Mouse (Mus musculus): ENCODE results near the gene Arrdc5.

The Arrdc5 gene

DNA sequence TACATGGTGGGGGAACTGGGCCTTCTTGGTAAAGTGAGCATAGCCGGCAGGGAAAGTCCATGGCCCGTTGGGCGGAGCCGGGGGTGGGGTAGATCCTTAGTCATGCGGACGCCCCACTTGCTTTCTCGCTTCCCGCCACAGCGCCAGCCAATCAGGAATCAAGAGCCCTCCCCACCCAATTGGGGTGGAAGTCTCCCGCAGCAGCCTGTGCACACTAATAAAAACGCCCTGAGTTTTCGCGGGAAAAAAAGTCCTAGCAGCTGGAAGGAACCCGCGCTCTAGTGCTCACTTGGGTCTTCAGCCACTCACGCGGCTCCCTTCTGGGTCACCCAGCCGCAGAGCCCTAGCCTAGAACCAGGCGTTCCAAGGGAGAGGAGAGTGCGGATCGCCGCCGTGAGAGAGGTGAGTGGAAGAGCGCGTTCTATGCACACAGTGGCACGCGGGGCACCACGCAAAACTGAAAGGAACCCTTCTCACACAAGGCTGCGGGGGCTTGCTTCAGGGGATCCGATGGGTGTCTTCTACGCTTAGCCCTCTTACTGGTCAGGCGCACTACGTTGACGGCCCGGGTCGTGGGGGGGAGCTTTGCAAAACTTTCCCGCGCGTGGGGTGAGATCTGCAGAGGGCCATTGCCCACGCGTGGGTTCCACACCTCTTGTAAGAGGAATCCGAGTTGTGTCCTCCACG is 3.2 kb upstream of the Arrdc5 start, which contains the start of gene Uhrf1:
TSS of gene Uhrf1 (plus strand) at position 162 of the 687 bp plus-strand sequence.
- DNase-seq (ENCODE audit: low spot score) = peak; percentile 51

DNA sequence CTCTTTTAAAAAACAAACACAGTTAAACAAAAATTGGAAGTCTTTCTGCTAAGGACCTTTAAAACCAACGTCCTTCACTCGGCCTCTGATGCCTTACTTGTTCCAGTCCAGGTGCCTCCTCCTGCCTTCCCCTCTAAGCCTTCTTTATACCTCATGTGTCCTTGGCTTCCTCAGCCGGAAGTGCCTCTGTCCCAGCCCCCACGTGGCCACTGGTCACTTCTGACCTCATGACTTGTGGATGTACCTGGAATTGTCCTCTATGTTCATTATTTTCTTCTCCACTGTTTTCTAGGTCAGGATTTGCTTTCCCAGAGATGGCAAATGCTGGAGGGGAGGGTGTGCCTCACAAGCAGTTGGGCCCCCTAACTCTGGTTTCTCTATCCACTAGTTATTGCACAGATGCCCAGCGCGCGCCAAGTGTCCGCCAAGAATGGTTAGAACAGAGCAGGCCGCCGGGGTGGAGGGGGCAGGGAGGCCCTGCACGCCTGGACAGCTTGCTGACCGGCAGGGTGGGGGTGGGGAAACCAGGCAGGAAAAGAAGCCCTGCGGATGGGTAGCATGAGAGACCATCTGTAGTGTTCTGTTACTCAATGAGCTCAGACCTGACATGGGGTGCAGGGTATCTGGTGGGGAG is 2.4 kb upstream of the Arrdc5 start:
- no peak for DNase-seq (ENCODE audit: low spot score)

DNA sequence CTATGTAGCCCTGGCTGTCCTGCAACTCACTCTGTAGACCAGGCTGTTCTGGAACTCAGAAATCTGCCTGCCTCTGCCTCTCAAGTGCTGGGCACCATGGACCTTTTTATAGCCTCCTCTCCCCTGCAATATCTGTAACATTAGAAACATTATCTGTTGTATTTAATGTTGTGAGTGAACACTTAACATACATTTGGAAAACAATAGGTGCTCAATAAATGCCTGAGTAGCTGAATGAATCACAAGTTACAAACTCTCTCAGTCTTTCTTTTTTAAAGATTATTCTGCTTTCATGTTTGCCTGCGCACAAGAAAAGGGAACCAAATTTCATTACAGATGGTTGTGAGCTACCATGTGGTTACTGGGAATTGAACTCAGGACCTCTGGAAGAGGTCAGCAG is 1.8 kb downstream of the Arrdc5 start:
- DNase-seq (ENCODE audit: low spot score) = no peak

DNA sequence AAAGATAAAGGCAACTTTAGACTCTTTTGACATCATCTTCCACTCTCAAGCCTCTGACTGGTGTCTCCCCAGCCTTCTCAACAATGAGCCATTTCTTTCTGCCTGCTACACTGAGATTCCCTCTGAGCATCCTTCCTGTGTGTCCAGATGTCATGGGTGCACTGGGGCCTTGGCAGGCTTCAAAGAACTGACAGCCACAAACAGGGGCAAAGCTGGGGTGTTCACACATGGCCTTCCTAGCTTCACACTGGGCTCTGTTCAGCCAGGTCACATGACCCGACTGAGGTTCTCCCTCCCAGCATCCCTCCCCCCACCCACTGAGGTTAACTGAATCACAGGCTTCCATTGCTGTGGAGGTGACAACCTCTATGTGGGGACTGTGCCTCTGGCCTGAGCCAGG is 3.9 kb downstream of the Arrdc5 start:
- no peak for DNase-seq (ENCODE audit: low spot score)

DNA sequence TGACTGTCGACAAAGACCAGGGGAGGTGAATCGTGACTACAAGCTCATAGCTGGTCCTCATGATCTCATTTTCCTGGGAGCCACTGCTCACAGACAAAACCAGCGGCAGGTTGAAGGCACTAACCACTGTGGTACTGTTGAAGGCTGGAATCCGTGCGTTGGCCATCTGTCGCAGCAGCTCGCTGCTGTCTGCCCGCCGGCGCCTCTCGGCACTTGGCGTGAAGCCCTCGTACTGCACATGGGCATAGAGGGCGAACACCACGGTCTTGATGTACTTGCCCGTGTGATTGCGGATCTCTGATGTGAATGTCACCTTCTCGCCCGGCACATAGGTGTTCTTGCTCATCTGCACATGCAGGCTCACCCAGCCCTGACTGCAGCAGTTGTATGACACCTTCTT is 5.8 kb downstream of the Arrdc5 start:
- DNase-seq (ENCODE audit: low spot score) = no peak

DNA sequence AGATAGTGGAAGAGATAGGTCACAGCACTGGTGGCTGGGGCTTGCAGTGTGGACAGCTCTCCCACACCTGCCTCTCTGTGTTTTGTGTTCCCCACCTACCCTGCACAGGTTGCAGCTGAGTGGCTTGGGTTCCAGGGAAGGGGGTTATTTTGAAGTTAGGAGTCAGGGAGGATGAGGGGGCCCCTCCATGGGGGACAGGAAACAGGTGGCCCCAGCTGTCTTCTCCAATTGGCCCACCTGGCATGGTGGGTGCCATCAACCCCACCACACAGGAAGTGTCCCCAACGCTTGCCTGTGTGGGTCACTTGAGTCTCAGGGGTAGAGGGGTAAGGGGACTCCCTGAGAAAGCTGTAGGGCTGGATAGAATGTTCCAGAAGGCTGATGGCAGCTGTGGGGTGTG is 6.8 kb downstream of the Arrdc5 start:
- peak; percentile 15 for DNase-seq (ENCODE audit: low spot score)

DNA sequence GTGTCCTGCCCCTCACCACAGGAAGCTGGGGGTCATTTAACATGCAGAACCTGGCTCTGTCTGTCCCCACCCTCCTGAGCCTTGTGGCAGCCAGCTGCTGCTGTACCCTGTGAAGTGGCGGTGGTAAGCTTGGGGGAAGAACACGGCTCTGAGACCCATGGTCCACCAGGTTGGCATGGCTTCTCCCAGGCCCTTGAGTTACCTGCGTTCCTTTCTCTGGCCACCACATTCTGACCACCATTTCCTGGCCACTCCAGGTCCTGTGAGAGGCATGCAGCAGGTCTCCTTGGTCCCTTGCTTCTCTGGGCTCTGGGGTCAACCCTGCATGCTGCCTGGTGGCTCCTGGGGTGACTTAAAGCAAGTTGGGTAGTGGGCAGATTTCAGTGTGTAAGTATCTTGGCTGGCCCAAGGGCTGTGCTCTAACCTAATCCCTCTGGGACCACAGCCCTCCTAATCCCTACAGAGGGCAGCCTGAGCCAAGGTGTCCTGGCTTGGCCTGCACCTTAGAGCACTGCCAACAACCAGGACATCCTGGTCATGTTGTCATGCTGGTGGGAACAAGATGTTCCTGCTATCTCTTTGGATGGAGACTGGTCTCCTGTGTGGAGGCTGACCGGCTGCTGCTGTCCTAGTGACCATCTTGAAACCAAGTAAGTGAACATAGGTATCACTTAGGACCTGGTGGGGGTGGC is 7.4 kb downstream of the Arrdc5 start, which contains the start of gene Plin3:
TSS of gene Plin3 (minus strand) at position 343 of the 692 bp plus-strand sequence.
- DNase-seq (ENCODE audit: low spot score) = no peak

DNA sequence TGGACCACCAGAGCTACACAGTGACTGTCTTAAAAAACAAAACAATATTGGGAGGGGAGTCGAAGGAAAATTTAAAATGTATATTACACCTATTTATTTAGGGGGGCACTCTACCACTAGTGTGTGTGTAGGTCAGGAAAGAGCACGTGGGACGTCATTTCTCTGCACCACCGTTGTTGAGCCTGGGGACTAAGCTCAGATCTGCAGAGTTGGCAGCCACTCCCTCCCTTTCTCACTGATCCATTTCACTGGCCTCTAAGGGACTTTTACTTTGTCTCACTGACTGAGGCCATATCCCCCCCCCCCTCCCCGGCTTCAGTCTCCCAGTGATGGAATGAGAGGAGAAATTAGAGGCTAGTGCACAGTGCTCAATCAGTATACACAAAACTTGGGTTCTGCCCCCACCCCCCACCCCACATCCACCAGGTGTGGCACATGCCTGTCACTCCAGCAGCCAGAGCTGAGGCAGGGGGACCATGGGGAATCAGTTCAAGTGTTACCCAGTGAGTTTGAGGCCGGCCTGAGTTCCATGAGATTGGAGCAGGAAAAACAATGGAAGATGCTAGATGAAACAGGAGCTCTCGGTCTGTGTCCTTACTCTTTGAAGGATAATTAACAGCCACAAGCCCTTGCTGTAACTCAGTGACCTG is 8.1 kb downstream of the Arrdc5 start:
- DNase-seq (ENCODE audit: low spot score) = no peak

DNA sequence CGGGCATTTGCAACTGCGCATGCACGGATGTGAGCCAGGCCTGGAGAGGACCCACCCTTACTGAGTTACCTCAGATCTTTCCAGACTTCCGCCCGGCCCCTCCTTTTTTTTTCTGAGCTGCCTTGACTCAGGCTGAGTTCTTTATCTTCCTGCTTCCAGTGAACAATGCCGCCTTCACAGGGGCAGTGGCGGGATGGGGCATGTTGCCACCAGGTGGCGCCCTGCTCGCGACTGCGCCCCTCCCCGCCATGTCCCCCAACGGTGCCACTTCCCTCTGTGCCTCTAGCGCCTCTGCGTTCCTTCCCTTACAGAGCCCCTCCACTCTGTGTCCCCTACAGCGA is 8.9 kb downstream of the Arrdc5 start:
- peak; percentile 95 for DNase-seq (ENCODE audit: low spot score)

DNA sequence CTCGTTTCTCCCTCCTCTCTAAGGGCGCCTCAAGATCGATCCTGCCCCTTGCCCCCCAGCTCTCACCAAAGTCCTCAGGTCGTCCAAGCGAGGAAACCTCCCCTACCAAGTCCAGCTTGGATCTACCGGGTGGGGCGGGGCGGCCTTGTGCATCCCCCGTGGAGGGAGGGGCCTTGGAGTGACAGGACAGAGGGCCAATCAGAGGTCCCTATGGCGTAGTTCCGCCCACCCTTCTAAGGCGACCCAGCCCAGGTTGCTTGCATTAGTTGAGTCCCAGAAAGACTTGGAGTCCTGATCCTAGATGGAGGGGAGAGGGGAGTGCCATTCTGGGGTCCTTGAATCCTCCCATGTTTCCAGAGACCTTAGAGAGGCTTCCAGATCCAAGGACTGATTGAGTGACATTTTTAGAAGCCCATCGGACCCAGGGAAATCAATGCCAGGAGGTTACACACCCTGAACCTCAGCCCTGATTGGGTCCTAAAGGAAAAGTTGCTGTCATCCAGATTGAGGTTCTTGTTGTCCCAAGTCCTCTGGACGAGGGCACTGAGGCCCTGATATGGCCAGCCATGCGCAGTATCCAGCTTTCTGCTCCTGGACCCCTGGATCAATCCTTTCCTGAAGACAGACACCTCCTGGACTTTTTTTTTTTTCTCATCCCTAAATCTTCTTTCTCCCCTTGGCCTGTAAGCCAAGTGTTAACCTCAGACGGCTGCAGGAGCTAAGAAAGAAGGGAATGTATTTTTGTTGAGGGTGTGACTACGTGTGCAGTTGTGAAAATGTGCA is 9.5 kb downstream of the Arrdc5 start:
- peak; percentile 82 for DNase-seq (ENCODE audit: low spot score)

DNA sequence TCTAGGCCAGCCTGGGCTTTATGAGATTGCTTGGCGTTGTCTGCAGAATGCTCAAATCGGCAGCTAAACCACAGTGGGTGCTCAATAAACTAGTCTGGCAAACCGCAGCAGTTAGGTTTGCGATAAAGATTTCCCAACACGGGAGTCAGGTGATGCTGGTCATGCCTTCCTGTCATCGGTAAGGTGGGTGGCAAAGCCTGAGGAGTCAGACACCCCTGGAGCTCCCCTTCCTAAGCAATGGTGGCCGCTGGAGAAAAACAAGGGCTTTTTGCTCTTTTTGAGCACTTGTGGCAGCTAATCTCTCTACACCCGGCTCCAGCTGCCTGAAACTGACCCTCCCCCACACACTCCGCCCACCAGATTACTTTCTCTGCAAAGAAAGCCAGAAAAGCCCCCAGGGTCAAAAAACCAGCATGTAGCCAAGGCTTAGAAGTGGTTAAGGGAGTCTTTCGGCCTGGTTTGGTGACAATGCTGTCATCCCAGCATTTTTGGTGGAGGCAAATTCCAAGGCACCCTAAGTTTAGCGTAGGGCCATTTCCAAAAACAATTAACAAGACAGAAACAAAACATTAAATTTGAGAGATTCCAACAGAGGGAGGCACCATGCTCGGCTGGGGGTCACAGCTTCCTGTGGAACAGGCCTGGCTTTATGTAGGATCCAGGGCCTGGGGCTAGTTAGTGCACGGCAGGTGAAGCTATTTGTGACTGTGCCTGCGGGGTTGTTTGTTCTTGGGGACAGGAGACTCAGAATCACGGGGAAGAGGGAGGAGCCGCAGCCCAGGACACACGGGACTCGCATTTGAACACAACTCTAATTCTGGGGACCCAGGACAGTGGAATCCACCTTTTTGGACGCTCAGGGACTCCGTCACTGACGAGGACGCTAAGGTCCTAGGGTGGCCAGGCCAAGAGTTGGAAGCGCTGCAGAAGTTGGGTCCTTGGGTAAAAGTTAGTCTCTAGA is 10.4 kb downstream of the Arrdc5 start:
- peak; percentile 77 for DNase-seq (ENCODE audit: low spot score)

DNA sequence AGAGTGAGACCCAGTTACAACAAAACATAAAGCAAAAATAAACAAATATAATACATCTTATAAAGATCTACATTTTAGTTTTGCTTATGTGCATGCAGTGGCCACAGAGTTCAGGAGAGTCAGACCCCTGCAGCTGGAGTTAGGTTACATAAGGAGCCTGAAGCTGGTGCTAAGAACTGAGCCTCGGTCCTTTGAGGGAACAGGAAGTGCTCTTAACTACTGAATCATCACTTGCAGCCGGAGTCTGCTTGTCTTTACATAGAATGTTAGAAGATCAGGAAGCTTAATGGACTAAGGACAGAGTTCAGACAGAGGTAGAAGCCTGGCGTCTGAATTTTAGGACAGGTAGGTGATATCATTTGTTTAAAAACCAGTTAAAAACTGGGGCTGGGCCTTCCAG is 11.2 kb downstream of the Arrdc5 start:
- no peak for DNase-seq (ENCODE audit: low spot score)

DNA sequence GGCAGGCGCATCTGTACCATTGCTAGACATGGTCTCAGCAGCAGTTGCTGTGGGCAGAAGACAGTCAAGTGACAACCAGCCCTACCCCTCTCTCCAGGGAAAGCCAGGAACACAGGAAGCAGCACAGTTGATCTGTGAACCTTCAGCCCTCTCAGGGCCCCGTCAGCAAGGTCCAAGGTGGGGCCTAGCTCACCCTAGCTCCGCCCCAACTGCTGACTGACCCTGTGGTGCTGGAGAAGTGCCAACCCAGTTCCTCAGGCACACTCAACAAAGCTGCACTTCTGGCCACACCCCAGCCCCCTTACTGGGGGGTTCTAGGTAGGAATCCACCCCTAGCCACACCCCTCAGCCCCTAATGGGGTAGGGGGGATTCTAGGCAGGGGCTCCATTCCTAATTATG is 12.3 kb downstream of the Arrdc5 start:
- no peak for DNase-seq (ENCODE audit: low spot score)

DNA sequence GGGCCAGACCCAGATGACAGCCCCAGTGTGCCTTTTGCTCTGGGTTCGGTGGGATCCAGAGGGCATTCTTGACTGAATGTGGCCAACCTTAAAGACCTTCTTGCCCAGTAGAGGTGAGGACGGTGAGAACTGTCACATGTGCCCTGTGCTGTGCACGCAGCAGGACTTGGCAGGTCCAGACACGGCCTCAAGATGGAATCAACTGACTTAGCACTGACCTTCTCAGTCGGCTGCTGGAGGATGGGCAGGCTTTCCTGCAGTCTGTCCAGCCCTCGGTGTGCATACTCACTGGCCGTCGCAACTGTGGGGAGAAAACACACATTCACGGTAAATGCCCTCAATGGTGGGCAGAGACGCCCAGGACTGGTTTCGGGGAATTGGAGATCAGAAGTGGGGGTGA is 14.1 kb downstream of the Arrdc5 start:
- no peak for DNase-seq (ENCODE audit: low spot score)

DNA sequence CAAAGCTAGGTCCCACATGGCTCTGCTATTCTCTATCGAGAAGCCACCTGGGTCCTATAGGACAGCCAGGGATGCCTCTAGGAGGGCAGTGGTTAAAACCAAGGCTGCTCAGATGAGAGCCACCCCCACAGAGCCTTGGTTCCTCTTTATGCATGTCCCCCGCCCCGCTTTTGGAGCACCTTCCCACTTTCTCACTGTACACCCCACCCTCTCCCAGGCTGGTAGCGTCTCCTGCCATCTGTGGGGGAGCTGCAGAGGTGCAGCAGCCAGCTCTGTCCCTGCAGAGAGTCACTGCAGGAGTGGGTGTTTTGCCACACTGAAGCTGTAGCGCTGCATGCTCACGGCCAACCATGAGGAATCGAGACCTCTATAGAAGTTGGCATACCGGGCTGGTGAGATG is 16.8 kb downstream of the Arrdc5 start:
- no peak for DNase-seq (ENCODE audit: low spot score)

DNA sequence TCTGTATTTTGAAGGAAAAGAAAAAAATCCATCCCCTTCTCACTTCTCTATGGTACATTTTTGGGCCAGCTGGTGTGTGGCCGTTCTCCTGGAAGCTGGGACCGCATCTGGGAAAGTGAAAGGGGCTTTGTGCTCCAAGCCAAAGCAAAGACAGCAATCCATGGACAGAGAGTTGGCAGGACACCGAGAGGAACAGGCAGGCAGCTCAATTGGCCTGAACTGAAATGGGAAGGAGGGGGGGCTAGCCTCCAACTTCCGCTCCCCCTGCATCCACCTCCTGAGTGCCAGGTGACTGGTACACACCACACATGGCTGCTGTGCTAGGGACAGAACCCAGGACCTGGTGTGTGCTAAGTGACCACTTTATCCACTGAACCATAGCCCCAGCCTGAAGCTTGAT is 17.3 kb downstream of the Arrdc5 start:
- no peak for DNase-seq (ENCODE audit: low spot score)

DNA sequence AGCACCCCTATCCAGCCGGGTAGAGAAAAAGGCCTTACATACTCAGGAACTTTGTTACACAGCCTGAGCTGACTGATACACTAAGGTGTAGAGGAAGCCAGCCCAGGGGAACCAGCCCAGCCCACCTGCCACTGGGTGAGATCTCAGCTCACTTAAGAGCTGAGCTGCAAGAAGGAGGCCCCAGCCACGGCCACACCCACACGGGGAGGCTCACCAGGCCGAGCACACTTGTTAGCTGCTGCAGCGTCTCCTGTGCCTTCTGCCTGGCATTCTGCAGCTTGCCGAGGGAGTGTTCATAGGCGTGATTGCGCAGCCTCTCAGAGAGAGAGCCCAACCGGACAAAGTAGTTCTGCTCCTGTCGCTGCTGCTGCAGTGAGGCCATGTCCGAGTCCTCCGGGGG is 18.9 kb downstream of the Arrdc5 start:
- DNase-seq (ENCODE audit: low spot score) = no peak

DNA sequence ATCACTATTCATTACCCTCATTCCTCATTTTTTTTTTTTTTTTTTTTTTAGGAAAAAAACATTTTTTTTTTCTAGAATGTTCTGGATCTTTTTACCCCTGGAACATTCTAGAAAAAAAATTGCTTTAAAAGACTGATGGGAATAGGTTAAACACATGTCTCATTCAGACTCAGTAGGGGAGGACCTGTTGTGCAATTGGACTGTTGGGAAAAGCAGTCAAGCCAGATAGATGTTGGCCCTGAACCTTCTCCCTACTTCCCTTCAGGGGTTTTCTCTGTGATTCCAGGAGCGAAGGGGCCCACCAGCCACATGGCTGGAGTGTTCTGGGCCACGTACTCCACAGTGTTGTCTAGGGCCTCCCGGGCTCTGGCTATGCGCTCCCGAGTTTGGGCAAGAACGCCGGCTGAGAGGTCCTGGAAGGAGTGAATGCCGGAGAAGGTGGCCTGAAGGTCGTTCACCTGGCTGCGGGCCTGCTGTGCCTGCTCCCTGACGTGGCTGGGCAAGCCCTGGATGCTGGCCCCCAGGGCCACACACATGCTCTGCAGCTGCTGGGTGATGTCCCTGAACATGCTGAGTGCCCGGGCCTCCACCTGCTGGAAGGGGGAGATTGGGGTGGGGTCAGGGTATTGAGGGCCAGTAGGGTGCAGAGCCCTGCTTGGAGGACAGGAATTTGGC is 20.5 kb downstream of the Arrdc5 start:
- no peak for DNase-seq (ENCODE audit: low spot score)

DNA sequence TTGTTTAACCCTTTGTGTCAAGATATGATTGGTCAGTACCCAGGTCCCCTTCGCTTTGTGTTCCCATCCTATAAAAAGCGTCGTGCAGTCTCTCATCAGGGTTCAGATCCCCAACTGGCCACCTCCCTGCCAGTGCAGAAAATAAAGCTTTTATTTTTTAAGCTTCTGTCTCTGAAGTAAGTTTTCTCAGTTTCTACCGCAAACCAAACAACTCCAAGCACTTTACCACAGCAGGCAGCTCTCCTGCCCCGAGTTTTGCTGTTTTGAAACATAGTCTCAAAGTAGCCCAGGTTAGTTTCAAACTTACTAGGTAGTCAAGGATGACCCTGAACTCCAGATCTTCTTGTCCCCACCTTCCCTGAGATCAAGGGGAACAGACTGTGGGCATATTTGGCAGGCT is 21.7 kb downstream of the Arrdc5 start:
- DNase-seq (ENCODE audit: low spot score) = no peak

DNA sequence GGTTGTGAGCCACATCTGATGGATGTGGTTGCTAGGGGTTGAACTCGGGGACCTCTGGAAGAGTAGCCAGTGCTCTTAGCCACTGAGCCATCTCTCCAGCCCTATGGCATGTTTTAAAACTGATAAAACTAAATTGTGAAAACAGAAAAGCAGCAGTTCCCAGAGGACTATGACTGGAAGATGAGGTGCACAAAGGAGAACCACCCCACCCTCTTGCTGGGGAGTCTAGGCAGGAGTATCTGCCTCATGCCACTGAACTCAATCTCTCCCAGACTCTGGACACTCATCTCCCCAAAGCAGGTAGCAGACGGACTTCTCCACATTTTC is 22.6 kb downstream of the Arrdc5 start:
- DNase-seq (ENCODE audit: low spot score) = peak; percentile 39
